Mouse (Mus musculus) kidney, embryonic 14.5 days (tissue): ENCODE data around the gene Itgav. TPM values are rescaled to one million over a fixed set of nuclear protein-coding genes. Genes with fewer than 3 reads are reported as not detected.

Experiments used
- ATAC-seq: fragments of 200-750 bp; cut with Nextera tagmentation; 2 replicates; pipeline ENCODE4 v1.8.0; 2017; ENCODE audit warnings: moderate number of reproducible peaks, mild to moderate bottlenecking, moderate TSS enrichment, moderate library complexity; ENCODE audit not compliant: low FRiP score, low TSS enrichment
- H3K27ac ChIP-seq: fragments of 300-500 bp; sonication (generic); 2 replicates; pipeline ENCODE4 v1.5.1; 2014; ENCODE audit warnings: low read depth, mild to moderate bottlenecking, low read length, moderate library complexity, mixed read lengths
- H3K27me3 ChIP-seq: fragments of 300-500 bp; sonication (generic); 2 replicates; pipeline ENCODE4 v1.6.1; 2014; ENCODE audit warnings: mild to moderate bottlenecking, low read length; ENCODE audit not compliant: control insufficient read depth, insufficient read depth
- H3K36me3 ChIP-seq: fragments of 300-500 bp; sonication (generic); 2 replicates; pipeline ENCODE4 v1.6.1; 2014; ENCODE audit warnings: low read length, mixed read lengths; ENCODE audit not compliant: control insufficient read depth, insufficient read depth
- H3K4me1 ChIP-seq: fragments of 300-500 bp; sonication (generic); 2 replicates; pipeline ENCODE4 v1.6.1; 2014; ENCODE audit warnings: low read length, mixed read lengths; ENCODE audit not compliant: control insufficient read depth, insufficient read depth
- H3K4me2 ChIP-seq: fragments of 300-500 bp; sonication (generic); replicated peaks from 2 replicates; pipeline ENCODE4 v1.6.1; 2014; ENCODE audit warnings: low read depth, mild to moderate bottlenecking, low read length
- H3K4me3 ChIP-seq: fragments of 300-500 bp; sonication (generic); 2 replicates; pipeline ENCODE4 v1.5.1; 2014; ENCODE audit warnings: mild to moderate bottlenecking, low read length
- H3K9ac ChIP-seq: fragments of 300-500 bp; sonication (generic); 2 replicates; pipeline ENCODE4 v1.6.1; 2014; ENCODE audit warnings: low read depth, mild to moderate bottlenecking, low read length, moderate library complexity
- H3K9me3 ChIP-seq: fragments of 300-500 bp; sonication (generic); 2 replicates; pipeline ENCODE4 v1.6.1; 2016; ENCODE audit warnings: low read length; ENCODE audit not compliant: control insufficient read depth
- WGBS: fragments of 180-500 bp; shearing (Covaris S2); extraction: QIAGEN DNeasy Blood & Tissue Kit; methylation state at CpG from one replicate; pipeline ENCODE4 v1.1.7; 2014; 5-methylcytosine and 5-hydroxymethylcytosine counted together
- polyA plus RNA-seq: library from polyadenylated mRNA; unstranded; fragments of >200 nt; fragmentation: Nextera tagmentation; extraction: Ambion mirVana; gene quantifications from 2 replicates; pipeline ENCODE4 v1.2.1, GENCODE M21; 2014

Itgav gene
- 117 and 125 TPM in 2 replicates for polyA plus RNA-seq

- under 1% methylated on average over 68 of the region's 84 CpGs for WGBS
- peaks cover 17% of the 10 kb centered on the region for H3K4me1 ChIP-seq
These were observed at the start of gene Itgav for GRCm38 (mm10) chr2:83723921-83724826. Gene Itgav, plus strand, starts transcription at chr2:83724397.

GRCm38 (mm10) chr2:83674421-83674820 is 49.8 kb upstream of the Itgav start:
- Histone ChIP-seq H3K27me3 (no peaks in the 10 kb centered on the region), H3K4me2 (no peak overlapping the region), H3K9me3 (no peaks in the 10 kb centered on the region), H3K4me1 (no peaks in the 10 kb centered on the region), H3K27ac (no peak overlapping the region), H3K4me3 (no peak overlapping the region), H3K9ac (no peak overlapping the region), H3K36me3 (peaks cover 4% of the 10 kb centered on the region; the same call in 1 of the 2 replicates)
- 90% methylated on average over 7 of the region's 7 CpGs for WGBS
- no peak for ATAC-seq

More at GRCm38 (mm10) chr2:83723921-83724826, at the start of gene Itgav:
- Histone ChIP-seq H3K4me3 (peak within 1 kb of the TSS; percentile 60), H3K9ac (peak within 1 kb of the TSS; percentile 87), H3K4me2 (peak within 1 kb of the TSS; percentile 55), H3K36me3 (no peaks in the 10 kb centered on the region), H3K27ac (peak within 1 kb of the TSS; percentile 99), H3K9me3 (no peaks in the 10 kb centered on the region), H3K27me3 (no peaks in the 10 kb centered on the region)
- peak; percentile 96 for ATAC-seq

GRCm38 (mm10) chr2:83674896-83675295 is 49.3 kb upstream of the Itgav start:
- WGBS = 87% methylated on average over 9 of the region's 9 CpGs
- H3K36me3 ChIP-seq = peaks cover under 1% of the 10 kb centered on the region; the same call in 1 of the 2 replicates
- no peaks in the 10 kb centered on the region for H3K4me1 ChIP-seq
- no peak overlapping the region for H3K4me2 ChIP-seq
- no peaks in the 10 kb centered on the region for H3K27me3 ChIP-seq
- no peak for ATAC-seq
- H3K9me3 ChIP-seq = no peaks in the 10 kb centered on the region
- H3K27ac ChIP-seq = no peak overlapping the region
- H3K9ac ChIP-seq = no peak overlapping the region
- H3K4me3 ChIP-seq = no peak overlapping the region

GRCm38 (mm10) chr2:83675681-83676080 is 48.5 kb upstream of the Itgav start:
- 62% methylated on average over 5 of the region's 5 CpGs for WGBS
- no peak overlapping the region for H3K4me2 ChIP-seq

GRCm38 (mm10) chr2:83676226-83676870 is 47.8 kb upstream of the Itgav start:
- no peak overlapping the region for H3K9ac ChIP-seq
- H3K9me3 ChIP-seq = no peaks in the 10 kb centered on the region
- H3K27ac ChIP-seq = no peak overlapping the region
- H3K4me3 ChIP-seq = no peak overlapping the region
- H3K27me3 ChIP-seq = no peaks in the 10 kb centered on the region
- no peak overlapping the region for H3K4me2 ChIP-seq
- H3K36me3 ChIP-seq = no peaks in the 10 kb centered on the region; the same call in 1 of the 2 replicates
- ATAC-seq = no peak
- WGBS = 70% methylated on average over 4 of the region's 4 CpGs
- no peaks in the 10 kb centered on the region for H3K4me1 ChIP-seq

More at GRCm38 (mm10) chr2:83675681-83676080, 48.5 kb upstream of the Itgav start:
- no peaks in the 10 kb centered on the region for H3K4me1 ChIP-seq
- no peak overlapping the region for H3K9ac ChIP-seq
- no peak overlapping the region for H3K27ac ChIP-seq
- no peaks in the 10 kb centered on the region for H3K9me3 ChIP-seq
- no peak overlapping the region for H3K4me3 ChIP-seq
- H3K36me3 ChIP-seq = no peaks in the 10 kb centered on the region; the same call in 1 of the 2 replicates
- no peak for ATAC-seq
- no peaks in the 10 kb centered on the region for H3K27me3 ChIP-seq

GRCm38 (mm10) chr2:83681332-83681731 is 42.9 kb upstream of the Itgav start:
- 0 out of 2 replicates have a peak overlapping the region, but pooled peaks have one; percentile 2 for H3K4me2 ChIP-seq
- peaks cover 3% of the 10 kb centered on the region; the same call in 1 of the 2 replicates for H3K4me1 ChIP-seq
- H3K27ac ChIP-seq = peak overlapping the region; percentile 20; the same call in 1 of the 2 replicates
- H3K4me3 ChIP-seq = no peak overlapping the region
- ATAC-seq = peak; percentile 24; the same call in 1 of the 2 replicates
- H3K9me3 ChIP-seq = no peaks in the 10 kb centered on the region
- no peak overlapping the region for H3K9ac ChIP-seq
- H3K27me3 ChIP-seq = no peaks in the 10 kb centered on the region
- 68% methylated on average over 8 of the region's 8 CpGs for WGBS
- no peaks in the 10 kb centered on the region for H3K36me3 ChIP-seq

GRCm38 (mm10) chr2:83681785-83682184 is 42.4 kb upstream of the Itgav start:
- peak; percentile 73 for ATAC-seq
- WGBS = 34% methylated on average over 6 of the region's 6 CpGs
- peak overlapping the region; percentile 20; the same call in 1 of the 2 replicates for H3K27ac ChIP-seq

GRCm38 (mm10) chr2:83682282-83682681 is 41.9 kb upstream of the Itgav start:
- 36% methylated on average over 8 of the region's 8 CpGs for WGBS
- peak; percentile 26; the same call in 1 of the 2 replicates for ATAC-seq
- Histone ChIP-seq H3K4me3 (no peak overlapping the region), H3K9me3 (no peaks in the 10 kb centered on the region), H3K9ac (no peak overlapping the region), H3K4me1 (peaks cover 3% of the 10 kb centered on the region; the same call in 1 of the 2 replicates), H3K4me2 (no peak overlapping the region), H3K27me3 (no peaks in the 10 kb centered on the region), H3K27ac (no peak overlapping the region; the same call in 1 of the 2 replicates), H3K36me3 (no peaks in the 10 kb centered on the region)

More at GRCm38 (mm10) chr2:83681785-83682184, 42.4 kb upstream of the Itgav start:
- no peaks in the 10 kb centered on the region for H3K27me3 ChIP-seq
- no peak overlapping the region for H3K9ac ChIP-seq
- H3K36me3 ChIP-seq = no peaks in the 10 kb centered on the region
- H3K4me2 ChIP-seq = no peak overlapping the region
- no peaks in the 10 kb centered on the region for H3K9me3 ChIP-seq
- H3K4me1 ChIP-seq = peaks cover 3% of the 10 kb centered on the region; the same call in 1 of the 2 replicates
- H3K4me3 ChIP-seq = no peak overlapping the region
